Mouse (Mus musculus): ENCODE data around the gene Hs3st4.

- TF ChIP-seq CTCF (IDR thresholded peaks at IDR 0.05) (no peak), EP300 (IDR thresholded peaks at IDR 0.05) (no peak)
Measured at GRCm38 (mm10) chr7:124220556-124220955, 237.9 kb downstream of the Hs3st4 start.

Measured in lung, postnatal 0 days (tissue).